Mouse (Mus musculus) ES-Bruce4 (cell line): ENCODE measurements around the gene Gkn2.

Experiments used
- CTCF ChIP-seq: IDR thresholded peaks from one replicate; pipeline ENCODE4 v1.8.1; 2011; ENCODE audit warnings: low read depth, low read length
- POLR2A ChIP-seq: IDR thresholded peaks from one replicate; pipeline ENCODE4 v1.8.1; 2011; ENCODE audit warnings: low read length; ENCODE audit not compliant: insufficient read depth

- TF ChIP-seq POLR2A (no peak), CTCF (no peak)
Observed at GRCm38 (mm10) chr6:87323381-87323780, 49.8 kb upstream of the Gkn2 start.
